Mouse (Mus musculus): Measurements from ENCODE around the gene Zfp141. TPM values are rescaled to one million over a fixed set of nuclear protein-coding genes. Genes with fewer than 3 reads are reported as not detected.
"Not testable (repeated sequence)": the region's sequence is repeated elsewhere in the genome, so short reads cannot be mapped to it uniquely, and the experiment has no call there.

The Zfp141 gene
- total RNA-seq (2021): 10 to 100 TPM; 16.4 to 19.0 TPM
- long read RNA-seq, experiment 1, full-length matches to known transcripts: 1 of 6 reads
- long read RNA-seq, experiment 1, partial matches to known transcripts: 1 of 6 reads
- long read RNA-seq, experiment 1, other reads (novel, unspliced or antisense): 4 of 6 reads
- long read RNA-seq, experiment 2, full-length matches to known transcripts: 2 of 7 reads
- long read RNA-seq, experiment 2, partial matches to known transcripts: 1 of 7 reads
- long read RNA-seq, experiment 2, other reads (novel, unspliced or antisense): 4 of 7 reads

DNA sequence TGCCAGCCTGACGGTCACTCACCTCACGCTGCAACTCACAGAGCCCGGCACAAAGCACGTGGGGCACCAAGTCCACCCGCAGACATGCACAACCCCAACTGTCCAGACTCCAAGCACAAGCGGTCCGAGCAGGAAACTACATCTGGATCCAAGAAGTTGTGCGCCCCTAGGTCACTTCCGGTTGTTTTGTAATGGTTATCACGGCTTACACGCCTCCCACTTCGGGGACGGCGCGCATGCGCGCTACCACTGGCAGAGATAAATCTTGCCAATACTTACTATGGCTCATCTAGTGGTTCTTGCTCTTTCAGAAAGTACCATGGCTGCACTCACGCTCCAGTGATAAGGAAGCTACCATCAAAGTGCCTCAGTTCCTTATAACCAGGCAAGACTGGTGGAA is at the start of gene Zfp141:
Gene Zfp141, minus strand, starts transcription at position 153 of the 400 bp plus-strand sequence.
- peak; percentile 87 to 92 for DNase-seq (ENCODE audit: low spot score in 2 of 2)
- intact Hi-C loops (cut with DNase I): not testable (repeated sequence)

DNA sequence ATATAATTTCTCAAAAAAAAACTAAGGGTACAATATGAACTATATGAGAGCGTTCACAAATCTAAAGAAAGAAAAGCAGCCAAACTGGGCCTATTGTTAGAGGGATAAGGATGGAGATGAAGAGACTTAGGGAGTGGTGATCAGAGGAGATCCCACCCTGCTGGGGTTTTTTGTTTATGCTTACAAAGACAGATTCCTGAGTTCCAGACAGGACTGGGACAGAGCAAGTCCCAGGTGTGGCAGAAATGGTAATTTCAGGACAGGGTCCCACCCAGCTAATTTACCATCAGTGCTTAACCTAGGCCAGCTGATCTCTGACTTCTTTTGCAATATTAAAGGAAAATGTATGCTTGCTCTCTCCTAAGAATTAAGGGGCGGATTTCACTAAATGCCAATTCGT is 46.2 kb upstream of the Zfp141 start:
- DNase-seq (ENCODE audit: low spot score in 2 of 2): no peak
- intact Hi-C loops (cut with DNase I): no loop called here

DNA sequence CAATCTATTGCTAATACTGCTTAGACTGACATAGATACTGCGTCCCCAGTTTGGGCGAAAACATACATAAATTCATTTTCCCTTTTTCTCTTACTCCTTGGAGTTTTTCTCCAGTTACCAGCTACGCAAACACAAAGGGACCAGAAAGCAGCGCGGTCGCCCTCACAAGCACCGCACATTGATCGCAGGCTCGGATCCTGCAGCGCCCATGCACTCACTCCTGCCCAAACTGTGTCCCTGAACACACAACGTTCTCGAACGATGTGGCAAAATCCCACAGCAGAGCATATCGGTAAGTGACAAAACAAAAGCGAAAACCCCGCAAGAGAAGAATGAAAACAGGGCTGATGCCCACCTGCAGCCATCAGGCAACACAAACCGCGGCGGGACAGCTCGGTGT is 354 bp downstream of the Zfp141 start:
- intact Hi-C loops (cut with DNase I): no loop called here
- DNase-seq (ENCODE audit: low spot score in 2 of 2): peak; percentile 17 to 28

DNA sequence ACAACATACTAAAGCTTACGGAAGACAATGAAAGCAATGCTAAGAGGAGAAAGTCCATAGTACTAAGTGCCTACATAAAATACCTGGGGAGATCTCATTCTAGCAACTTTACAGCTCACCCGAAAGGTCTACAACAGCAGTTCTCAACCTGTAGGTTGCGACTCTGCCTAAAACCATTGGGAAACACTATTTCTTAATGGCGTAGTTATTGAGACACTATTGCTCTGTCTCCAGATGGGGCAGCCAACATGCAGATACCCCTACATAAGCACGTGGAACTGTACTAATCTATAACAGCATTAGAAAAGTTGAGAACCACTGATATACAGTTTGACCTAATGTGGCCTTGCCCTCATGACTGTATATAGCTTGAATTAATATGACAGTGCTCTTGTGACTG is 7.3 kb downstream of the Zfp141 start:
- intact Hi-C loops (cut with DNase I): no loop called here
- no peak for DNase-seq (ENCODE audit: low spot score in 2 of 2)

DNA sequence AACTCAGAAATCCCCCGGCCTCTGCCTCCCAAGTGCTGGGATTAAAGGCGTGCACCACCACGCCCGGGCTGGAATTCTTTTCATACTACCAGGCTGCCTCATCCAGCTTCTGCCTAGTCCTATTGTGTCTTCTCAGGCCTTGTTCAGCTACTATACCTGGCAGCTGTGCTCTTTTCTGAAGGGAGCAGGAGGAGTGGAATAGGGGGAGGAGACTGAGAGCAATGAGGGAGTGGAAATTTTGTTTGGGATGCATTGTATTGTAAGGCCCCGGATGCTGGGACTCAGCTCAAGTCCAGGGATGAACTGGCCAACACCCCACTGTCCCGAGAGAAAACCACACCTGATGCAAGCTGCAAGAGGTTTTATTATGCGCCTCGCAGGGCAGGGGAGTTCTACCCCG is 8.2 kb downstream of the Zfp141 start:
- intact Hi-C loops (cut with DNase I): no loop called here
- DNase-seq (ENCODE audit: low spot score in 2 of 2): no peak

DNA sequence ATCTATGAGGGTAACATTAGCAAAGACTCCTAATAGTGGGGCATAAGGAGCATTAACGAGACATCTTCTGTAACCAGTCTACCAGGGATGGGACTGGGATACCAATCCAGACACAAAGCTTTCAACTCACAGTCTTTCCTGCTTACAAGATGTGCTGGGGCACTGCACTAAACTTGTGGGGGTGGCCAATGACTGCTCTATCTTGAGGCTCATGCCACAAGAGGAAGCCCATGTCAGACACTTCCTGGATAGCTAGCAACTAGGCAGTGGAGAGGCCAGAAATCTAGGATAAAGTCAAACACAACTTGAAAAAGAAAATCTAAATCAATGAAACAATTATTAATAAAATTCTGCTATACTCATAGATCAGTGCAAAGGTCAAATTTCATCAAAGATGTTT is 9.3 kb downstream of the Zfp141 start:
- DNase-seq (ENCODE audit: low spot score in 2 of 2): no peak
- intact Hi-C loops (cut with DNase I): no loop called here

DNA sequence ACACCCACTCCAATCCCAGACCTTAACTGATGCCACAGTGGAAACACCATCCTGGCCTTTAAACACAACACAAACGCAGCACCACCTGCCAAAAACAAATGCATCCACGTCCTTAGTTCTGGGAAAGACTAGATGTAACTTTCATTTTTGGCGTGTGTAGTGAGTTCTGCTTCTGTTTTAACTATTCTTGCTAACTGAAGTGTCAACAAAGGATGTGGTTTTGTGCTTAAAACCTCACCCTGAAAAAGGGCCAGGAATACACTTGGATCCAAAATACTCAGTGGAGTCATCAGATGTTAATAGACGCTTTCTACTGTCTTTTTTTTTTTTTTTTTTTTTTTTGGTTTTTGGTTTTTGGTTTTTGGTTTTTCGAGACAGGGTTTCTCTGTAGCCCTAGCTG is 14.7 kb downstream of the Zfp141 start:
- DNase-seq (ENCODE audit: low spot score in 2 of 2): no peak
- intact Hi-C loops (cut with DNase I): no loop called here

DNA sequence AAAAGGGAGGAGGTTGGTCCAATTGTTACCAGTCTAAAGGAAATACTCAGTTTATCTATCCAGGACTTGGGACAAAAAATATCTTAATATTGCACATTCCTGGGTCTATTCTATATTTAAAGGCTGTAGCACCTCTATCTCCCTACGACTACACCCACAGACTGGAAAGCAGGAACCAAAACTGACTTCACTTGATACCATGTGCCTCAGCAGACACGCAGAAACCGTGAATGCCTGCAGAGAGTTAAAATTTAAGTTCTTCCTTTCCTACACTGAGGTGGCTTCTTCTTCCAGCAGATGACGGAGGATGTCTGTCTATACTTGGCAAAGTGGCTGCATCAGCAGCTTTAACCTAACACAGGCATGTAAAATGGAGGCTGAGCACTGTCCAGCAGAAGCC is 15.2 kb downstream of the Zfp141 start:
- no peak for DNase-seq (ENCODE audit: low spot score in 2 of 2)
- intact Hi-C loops (cut with DNase I): no loop called here

DNA sequence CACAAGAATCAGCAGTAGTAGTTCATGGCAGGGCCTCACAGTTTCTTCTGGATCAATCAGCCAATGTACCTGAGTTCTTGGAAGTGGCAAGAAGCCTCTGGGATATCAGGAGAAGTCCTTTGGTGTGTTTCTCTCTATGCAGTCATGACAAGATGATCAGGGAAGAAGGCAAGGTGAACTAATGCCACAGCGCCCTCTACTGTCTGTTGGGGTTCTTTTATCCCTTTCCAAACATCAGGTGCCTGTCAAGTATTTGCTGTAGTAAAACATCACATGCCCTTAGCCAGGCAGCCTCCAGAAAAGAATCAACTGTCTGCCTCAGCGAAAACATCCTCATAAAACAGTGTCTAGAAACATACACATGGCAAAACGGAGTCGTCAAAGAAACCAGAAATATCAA is 50.9 kb downstream of the Zfp141 start:
- intact Hi-C loops (cut with DNase I): no loop called here
- no peak for DNase-seq (ENCODE audit: low spot score in 2 of 2)

DNA sequence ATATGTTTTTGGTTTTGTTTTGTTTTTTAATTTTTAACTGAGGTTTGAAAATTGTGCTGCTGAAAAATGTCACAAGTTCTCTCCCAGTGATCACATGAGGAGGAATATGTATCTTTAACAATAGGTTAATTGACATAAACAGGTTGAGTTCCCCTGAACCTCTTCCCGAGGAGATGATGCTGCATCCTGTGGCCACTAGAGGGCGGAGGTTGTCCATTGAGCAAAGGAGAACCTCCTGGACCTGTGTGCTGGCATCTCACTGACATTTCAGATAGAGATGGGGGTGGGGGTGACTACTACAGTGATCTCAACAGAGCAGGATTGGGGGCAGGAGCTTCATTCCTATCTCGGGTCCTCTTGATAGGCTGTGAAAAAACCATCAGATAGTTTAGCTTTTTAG is 54.9 kb downstream of the Zfp141 start:
- intact Hi-C loops (cut with DNase I): no loop called here
- DNase-seq (ENCODE audit: low spot score in 2 of 2): no peak

DNA sequence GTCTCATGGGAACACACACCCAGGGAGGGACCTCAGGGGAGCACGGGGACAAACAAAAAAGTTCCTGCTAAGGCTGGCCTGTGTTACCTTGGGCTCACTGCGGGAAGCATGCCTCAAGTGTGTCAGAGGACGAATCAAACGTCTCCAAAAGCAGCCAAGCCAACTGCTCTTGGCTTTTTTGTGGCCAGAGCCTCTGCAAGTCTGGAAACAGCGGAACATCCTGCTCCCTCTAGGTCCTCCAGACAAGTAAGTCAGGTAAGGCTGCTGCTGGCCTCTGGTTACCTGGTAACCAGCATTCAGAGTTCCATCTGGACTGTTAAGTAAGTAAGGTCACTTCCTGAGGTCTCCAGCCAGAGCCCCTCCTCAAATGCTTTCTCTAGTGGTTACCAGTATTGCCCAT is 57.7 kb downstream of the Zfp141 start, which contains the start of gene 4933421I07Rik:
Gene 4933421I07Rik, minus strand, starts transcription at position 271 of the 400 bp plus-strand sequence.
- intact Hi-C loops (cut with DNase I): no loop called here
- no peak for DNase-seq (ENCODE audit: low spot score in 2 of 2)

DNA sequence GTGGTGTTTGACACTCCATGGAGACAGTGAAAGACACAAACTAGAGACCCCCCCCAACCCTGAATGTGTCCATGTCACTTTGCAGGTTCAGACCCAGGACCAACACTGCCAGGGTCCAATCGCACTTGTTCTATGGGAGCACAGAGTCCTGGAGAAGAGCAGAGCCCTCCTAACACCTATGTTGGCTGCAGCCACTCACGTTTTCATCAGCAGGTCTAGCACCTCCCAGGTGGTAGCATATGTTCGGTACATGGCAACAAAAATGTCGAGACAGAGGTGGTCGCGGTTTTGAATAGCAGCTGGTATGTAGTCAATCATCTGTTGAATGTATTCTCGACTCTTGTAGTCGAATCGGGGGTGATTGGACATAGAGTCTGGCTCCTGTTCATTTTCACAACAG is 58.2 kb downstream of the Zfp141 start:
- intact Hi-C loops (cut with DNase I): no loop called here
- DNase-seq (ENCODE audit: low spot score in 2 of 2): no peak

Other genes starting within 250 kb of the Zfp141 start
- gene Vmn2r61, start 245.7 kb downstream of the Zfp141 start, total RNA-seq (2021): not detected
- not detected for gene 4933421I07Rik, start 57.6 kb downstream of the Zfp141 start, total RNA-seq (2021)
- not detected for gene Gm21028, start 72.8 kb upstream of the Zfp141 start, total RNA-seq (2021)
- 1 to 10 TPM; 1.9 to 2.5 TPM for gene Zfp977, start 86.8 kb upstream of the Zfp141 start, total RNA-seq (2021)
- gene Zfp976, start 136.8 kb upstream of the Zfp141 start, total RNA-seq (2021): 1 to 10 TPM; 2.8 to 3.4 TPM
- 1 to 10 TPM; 5.7 to 6.2 TPM for gene Zfp975, start 187.0 kb upstream of the Zfp141 start, total RNA-seq (2021)
- not detected for gene Gm17067, start 221.3 kb upstream of the Zfp141 start, total RNA-seq (2021)